Mouse (Mus musculus) spleen, embryonic (tissue): ENCODE results near the gene Des.

Source experiments
- CTCF ChIA-PET: fragments of 350-600 bp; sonication (Branson Sonifier 250); formaldehyde crosslinking; loops from one replicate; lab custom pipeline; 2022; lab: Charles Lee

Gene Des

DNA sequence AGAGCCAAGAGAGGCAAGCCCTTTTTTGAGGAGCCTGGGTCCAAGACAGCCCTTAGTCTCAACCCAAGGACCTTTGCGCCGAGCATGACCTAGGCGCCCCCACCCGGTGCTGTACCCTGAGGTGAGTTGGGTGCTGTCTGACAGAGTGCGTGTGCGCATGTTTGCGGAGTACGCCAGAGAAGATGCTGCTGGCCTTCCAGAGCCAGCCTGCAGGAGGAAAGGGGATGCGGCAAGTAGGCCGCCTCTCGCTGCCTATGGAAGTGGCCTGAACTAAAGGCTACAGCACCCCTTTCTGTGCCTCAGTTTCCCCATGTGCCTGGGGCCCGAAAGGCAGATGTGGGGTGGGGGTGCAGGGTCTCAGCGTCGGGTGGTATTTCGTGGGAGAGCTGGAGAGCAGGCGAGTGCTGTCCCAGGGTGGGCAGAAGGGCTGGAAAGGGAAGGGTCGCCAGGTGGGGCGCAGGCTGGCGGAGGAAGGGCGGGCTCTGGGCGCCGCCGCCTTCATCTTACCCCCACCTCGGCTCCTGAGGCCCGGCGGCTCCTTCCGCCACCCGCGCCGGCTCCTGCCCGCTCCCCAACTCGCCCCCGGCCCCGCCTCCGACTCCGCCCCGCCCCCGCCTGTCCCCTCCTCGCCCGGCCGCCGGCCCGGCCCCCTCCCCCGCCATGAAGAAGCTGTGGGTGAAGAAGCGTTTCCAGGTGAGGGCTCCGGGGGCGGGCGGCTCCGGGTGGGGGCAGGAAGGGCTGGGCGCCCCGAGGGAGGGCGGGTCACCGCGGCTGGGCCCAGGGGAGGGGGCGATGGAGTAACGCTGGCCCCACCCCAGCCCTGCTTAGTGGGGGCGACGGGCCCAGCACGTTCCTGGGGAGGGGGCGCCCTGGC, 21.6 kb downstream of the Des start:
- CTCF ChIA-PET = no interaction called here

DNA sequence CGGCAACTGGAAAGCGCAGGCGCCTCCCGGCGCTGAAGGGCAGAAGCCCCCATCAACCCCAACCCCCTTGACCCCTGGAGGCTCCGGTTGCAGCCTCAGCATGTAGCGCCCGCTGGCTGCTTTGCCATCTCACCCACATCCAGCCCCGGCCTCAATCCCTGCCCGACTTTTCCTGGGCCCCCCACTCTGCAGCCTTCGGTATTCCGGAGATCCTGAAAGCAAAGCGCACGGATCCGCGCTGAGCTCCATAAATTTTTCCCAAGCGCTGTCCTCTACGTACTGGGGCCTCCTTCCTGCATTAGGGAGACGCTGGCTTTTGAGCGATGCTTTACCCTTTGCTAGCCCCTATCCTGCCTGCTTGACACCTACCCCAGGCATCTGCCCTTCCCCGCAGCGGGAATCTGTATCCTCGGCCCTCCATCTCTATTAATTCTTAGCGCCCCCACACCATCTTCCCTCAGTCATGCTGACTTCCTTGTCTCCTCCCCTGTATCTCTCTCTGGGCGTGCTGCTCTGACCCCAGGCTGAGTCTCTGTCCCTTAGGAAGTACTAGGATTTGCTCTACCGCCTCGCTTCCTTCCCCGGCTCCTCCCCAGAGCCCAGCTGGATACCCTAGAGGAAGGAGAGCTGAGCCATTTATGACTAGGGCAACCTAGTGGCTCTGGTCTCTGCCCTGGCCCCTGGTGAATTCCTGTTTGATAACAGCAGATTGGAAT, 22.4 kb downstream of the Des start:
- CTCF ChIA-PET = no interaction called here

DNA sequence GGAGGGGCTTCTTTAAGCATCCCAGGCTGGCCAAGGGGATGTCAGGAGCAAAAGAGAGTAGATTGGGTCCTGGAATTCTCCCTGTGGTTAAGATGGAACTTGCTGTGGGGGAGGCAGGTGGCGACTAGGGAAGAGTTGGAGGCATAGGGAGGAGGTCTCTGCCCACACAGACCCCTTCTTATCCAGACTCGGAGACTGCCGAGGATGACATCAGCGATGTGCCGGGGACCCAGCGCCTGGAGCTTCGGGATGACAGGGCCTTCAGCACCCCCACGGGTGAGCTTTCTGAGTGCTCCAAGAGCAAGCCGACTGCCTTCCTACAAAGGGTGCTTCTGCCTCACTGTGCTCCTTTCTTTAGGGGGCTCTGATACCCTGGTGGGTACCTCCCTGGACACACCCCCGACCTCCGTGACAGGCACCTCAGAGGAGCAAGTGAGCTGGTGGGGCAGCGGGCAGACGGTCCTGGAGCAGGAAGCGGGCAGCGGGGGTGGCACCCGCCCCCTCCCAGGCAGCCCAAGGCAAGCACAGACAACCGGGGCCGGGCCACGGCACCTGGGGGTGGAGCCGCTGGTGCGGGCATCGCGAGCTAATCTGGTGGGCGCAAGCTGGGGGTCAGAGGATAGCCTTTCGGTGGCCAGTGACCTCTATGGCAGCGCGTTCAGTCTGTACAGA, 24.5 kb downstream of the Des start:
- CTCF ChIA-PET = no interaction called here

DNA sequence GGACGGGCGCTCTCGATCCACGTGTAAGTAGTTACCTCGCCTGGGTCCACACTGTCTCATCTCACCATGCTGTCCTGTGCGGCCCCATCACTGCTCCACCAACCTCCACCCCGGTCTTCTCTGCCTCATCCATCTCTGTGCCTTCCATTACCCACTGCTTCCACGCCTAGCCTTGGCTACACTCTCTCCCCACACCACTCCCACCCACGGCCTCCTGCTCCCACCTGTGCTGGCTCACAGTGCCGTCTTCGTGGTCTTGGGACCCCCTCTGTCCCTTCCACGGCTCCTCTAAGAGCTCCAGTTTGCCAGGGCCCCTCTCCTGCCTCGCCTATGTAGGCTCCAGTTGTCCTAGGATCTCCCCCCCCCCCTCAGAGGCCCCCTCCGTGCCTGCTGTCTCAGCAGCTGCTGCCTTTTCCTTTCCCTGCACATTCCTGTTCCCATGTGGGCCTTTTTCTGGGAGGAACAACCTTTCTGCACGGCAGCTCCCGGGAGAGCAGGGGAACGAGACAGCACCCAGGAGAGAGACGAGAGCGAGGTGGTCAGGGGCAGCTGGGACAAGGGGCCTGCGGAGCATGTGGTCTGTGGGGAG, 25.1 kb downstream of the Des start:
- CTCF ChIA-PET = no interaction called here

DNA sequence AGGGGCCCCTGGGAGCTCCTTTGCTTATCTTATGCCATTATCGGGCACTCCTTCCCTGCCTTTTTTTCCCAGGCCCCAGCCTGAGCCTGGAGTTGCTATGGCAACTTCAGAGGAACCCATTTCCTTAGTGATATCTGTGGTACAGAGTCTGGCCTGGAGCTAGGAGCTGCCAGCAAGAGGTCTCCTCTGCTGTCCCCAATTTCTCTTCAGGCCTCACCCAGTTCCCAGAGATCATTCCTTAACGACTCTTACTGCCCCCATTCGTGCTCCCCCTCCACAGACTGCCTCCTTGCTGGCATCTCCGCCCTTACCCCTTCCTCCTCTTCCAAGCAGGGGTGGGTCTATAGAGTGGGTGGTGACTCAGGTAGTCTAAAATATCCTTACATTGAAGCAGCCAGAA, 26.0 kb downstream of the Des start:
- CTCF ChIA-PET = no interaction called here

DNA sequence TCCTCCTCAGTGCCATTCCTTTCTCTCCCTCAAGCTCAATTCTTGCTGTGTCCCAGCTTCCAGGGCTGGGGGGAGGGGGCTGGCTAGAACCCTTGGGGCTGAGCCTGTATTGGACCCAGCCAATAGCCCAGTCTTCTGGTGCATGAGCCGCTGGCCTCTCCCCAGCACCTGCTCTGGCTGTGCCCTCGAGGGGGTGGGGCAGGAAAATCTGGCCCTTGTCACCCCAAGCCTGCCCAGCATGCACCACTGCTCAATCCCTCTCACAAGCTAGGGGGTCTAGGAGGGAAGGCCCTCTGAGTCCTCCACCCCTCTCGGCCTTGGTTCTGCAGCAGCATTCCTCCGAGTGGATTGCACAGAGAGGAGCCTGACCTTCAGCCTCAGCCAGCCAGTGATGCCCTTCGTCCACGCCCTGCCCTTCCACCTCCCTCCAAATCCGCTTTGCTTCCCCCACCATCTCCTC, 27.4 kb downstream of the Des start:
- CTCF ChIA-PET = no interaction called here

DNA sequence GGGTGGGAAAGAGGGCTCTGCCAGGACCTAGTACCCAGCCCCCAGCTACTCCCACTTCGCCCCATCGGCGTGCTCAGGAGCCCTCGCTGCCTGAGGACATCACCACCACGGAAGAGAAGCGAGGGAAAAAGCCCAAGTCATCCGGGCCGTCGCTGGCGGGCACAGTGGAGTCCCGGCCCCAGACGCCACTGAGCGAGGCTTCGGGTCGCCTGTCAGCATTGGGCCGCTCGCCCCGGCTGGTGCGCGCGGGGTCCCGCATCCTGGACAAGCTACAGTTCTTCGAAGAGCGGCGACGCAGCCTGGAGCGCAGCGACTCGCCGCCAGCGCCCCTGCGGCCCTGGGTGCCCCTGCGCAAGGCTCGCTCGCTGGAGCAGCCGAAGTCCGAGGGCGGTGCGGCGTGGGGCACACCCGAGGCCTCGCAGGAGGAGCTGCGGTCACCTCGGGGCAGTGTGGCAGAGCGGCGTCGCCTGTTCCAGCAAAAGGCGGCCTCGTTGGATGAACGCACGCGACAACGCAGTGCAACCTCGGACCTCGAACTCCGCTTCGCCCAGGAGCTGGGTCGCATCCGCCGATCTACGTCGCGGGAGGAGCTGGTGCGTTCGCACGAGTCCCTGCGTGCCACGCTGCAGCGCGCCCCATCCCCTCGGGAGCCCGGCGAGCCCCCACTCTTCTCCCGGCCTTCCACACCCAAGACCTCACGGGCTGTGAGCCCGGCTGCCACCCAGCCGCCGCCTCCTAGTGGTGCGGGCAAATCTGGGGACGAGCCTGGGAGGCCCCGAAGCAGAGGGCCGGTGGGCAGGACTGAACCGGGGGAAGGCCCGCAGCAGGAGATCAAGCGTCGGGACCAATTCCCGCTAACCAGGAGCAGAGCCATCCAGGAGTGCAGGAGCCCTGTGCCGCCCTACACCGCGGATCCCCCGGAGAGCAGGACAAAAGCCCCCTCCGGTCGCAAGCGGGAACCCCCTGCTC, 28.1 kb downstream of the Des start:
- CTCF ChIA-PET = no interaction called here

DNA sequence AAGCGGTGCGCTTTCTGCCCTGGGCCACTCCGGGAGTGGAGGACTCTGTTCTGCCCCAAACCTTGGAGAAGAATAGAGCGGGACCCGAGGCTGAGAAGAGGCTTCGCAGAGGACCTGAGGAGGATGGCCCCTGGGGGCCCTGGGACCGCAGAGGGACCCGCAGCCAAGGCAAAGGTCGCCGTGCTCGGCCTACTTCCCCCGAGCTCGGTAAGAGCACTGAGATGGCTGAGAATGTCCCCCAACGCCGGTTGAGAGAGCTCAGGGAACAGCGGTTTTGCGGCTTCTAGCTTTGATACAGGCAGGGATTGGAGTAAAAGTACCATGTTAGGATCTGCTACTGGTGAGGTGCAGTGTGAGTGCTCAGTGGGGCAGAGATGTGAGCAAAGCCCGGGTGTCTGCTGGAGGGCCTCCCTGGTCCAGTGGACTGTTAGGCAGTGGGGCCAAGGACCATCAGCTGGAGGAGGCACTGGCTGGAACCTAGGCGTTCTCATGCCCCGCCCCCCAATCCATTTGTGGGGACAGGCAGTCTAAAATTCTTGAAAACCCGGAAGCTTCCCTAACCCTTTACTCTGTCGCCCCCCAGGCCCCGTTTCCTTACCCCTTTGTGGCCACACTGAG, 28.9 kb downstream of the Des start:
- CTCF ChIA-PET = no interaction called here

DNA sequence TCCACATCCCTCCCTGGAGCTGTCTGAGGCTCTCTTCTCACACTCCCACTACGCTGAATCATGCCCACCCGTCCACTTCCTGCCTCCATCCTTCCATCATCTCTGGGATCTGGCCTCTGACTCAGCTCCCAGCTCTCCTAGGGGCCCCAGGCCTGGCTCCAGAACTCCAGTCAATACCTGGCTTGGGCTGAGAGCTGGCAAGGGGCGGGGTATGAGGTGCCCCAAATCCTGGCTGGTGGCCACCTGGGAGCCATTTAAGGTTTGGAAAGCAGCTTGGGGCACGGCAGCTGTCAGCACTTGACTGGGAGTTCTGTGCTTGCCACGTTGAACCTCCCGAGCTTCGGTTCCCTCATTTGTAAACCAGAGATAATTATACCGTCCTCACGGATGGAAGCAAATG, 33.0 kb downstream of the Des start:
- CTCF ChIA-PET = no interaction called here

DNA sequence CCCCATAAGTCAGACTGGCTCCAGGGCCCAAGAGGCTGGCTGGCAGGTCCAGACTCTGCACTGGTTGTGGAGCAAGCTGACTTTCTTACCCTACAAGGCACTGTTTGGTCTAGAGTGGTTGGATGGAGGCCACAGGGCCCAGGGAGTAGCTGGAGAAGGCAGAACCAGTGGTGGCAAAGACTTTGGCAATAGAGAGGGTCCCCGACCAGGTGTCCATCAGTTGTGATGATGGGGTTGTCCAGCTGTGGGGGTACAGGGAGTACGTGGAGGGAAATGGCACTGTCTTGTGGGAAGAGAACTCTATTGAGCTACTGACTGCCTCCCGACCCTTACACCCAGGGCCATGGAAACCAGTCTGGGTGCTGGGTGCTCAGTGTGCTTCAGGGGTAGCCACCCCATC, 33.7 kb downstream of the Des start:
- CTCF ChIA-PET = no interaction called here

DNA sequence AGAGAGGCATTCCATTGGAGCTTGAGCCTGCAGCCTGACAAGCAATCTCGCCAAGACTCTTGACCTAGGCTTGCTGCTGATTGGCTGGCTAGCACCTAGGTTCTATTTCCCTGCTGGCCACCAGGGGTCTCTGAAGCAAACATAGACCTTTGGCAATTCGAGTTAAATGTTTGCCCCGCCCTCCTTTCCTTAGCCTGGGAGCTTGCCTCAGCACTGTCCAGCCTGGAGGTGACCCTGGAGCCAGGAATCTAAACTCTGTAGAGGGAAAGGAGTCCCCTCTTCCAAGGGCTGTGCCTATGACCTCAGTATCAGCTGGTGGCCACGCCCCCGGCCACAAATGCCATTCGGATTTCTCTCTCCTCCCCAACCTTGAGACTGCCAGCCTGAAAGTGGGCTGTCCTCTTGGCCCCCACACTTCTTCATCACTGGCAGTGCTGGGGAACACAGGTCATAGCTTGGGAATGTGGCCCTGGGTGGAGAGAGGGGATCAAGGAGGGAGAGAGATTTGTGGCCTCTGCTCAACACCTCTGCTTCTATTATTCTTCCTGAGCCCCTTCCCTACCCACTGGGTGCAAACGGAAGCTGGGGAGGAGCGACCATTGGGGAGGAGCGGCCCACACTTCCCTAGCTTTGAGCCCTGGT, 38.8 kb downstream of the Des start:
- CTCF ChIA-PET = no interaction called here

DNA sequence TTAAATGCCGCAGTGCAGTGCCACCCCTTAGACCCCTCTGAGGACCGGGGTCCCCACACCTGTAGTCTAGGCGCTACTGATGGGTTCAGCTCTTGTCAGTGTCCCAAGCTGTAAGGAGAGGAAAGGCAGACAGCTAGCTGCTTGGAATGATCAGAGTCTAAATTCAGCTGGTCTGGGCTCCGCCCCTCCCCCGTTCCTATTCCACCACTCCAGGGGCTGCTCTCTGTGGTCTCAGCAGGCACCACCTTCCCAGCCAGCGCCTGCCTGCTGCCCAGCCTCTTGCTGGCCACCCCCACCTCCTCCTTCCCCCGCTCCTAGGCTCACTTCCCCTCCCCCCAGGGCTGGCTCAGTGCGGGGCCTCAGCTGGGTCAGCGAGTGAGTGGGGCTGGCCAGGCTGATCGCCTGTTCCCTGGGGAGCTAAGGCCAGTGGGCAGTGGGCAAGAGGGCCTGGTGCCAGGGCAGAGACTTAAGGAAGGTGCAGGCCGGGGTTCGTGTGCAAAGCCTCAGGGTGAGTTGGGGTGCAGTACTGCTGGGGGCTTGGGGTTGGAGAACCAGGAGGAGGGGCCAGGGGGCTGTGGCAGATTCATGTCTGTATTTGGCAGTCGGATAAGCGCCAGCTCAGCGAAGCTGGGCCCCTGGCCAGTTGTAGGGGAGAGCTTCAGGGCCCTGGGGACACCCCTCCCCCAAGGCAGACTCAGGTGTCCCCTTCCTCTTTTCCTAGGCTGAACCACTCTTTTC, 39.8 kb downstream of the Des start:
- CTCF ChIA-PET = no interaction called here

DNA sequence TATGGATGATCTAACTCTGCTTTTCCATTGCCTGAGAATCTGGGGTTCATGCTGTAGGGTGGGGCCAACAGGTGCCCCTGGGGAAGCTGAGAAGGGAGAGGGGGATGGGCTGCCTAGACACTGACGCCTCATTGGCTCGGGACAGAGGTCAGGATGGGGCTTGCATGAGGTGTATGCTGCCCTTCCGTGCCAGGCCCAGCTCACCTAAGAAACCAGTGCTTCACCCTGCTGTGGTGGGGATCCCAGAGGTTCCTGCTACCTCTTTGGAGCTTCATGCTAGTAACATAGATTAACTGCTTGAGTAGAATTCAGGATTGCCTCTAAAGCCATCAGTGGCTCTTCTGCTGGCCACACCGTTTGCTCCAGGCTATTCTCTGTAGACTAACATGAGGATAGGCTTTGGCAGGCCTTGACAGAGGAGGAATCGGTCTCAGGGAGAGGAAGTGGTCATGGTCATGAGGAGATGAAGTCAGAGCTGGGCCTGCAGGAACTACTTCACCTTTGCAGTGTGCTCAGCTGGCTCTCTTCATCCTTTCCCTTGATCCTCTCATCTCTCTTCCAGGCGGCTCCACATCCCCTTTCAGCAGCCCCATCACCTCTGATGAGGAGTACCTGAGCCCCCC, 40.5 kb downstream of the Des start:
- CTCF ChIA-PET = no interaction called here

DNA sequence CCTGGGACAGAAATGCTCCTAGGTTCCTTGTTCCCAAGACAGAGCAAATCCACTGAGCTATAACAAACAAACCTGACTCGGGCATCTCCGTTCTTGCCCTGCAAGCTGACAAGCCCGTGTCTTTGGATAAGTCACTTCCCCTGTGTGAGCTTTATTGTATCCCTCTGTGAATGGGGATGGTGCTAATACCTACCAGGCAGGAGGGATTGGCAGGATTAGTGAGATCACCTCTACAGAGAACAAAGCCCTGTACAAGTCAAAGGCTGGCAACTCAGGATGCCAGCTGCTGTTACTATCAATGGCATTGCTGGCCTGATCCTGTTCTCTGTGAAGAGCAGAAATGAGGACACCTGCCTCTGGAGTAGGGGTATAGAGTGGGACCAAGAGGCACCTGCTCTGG, 45.4 kb downstream of the Des start:
- CTCF ChIA-PET = no interaction called here

DNA sequence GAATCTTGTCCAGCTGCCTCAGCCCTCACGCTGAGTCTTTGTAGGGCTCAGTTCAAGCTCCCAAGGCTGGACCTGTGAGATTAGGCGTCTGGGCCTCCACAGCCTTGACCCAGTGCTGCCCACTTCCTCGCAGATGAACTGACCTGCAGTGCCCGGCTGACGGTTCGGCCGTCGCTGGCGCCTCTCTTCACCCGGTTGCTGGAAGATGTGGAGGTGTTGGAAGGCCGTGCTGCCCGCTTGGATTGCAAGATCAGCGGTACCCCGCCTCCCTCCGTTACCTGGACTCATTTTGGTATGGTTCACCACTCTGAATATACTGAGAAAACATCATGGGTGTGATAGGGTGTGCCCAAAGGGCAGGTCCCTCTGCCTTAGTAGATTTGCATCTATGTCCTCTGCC, 46.0 kb downstream of the Des start:
- CTCF ChIA-PET = no interaction called here

DNA sequence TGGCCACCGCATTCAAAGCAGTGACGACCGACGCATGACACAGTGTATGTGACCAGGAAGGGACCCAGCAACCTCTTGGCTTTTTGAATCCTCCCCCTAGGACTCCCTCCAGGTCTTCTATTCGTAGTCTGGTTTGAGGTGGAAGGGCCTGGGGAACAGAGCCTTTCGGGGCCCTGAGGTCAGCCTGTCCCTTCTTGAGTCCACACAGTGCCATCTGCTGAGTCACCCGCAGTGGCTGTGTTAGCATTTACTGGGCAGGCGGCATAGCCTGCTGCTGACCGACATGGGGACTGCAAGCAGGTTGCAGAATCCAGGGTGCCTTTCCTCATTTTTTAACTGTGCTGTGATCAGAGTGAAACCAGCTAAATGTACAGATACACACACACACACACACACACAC, 46.9 kb downstream of the Des start:
- CTCF ChIA-PET = no interaction called here

DNA sequence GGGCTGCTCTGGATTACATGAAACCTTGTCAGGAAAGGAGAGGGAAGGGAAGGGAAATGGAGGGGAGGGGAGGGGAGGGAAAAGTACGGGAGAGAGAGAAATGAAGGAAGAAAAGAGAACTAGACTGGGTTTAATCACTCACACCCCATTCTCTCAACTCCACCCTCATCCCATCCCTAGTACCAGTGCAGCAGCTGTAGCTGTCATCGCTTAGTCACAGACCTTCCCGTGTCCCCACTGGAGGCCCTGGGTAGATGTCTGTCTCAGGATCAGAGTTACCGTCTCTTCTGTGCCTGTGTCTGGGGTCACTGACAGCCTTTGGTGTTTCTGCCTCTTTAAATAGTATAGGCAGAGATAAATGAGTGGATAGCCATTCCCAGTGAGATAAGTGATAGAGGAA, 48.1 kb downstream of the Des start:
- CTCF ChIA-PET = interaction anchor here (0.6 kb wide), 1 partner anchor 35 kb away, joined by 3 read pairs; no protein-coding TSS in a partner anchor

DNA sequence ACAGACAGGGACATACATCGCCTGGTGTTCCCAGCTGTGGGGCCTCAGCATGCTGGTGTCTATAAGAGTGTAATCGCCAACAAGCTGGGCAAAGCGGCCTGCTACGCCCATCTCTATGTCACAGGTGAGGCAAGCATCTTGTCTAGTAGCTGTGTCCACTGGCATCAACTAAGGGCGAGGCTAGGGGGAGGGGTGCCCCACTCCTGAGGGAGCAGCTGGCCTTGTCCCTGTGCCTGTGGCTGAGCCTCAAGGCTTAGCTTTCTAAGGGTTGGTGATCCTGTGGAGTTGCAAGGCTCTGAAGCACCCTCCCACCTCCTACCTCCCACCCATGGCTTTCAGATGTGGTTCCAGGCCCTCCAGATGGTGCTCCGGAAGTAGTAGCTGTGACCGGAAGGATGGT, 49.8 kb downstream of the Des start:
- CTCF ChIA-PET = interaction anchor here (1.0 kb wide), 1 partner anchor 184 kb away, joined by 4 read pairs; no protein-coding TSS in a partner anchor

DNA sequence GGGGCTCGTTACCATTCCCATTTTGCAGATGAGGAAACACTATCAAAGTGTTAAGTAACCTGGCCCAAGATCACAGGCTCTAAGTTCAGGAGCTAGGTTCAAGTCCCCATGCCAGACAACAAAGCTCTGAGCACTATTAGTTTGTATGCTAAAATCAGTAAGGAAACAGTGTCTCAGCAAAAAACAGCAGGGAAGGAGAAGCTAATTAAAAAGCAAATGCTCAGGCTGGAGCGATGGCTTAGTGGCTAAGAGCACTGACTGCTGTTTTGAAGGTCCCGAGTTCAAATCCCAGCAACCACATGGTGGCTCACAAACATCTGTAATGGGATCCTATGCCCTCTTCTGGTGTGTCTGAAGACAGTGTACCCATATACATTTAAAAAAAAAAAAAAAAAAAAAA, 52.1 kb downstream of the Des start:
- CTCF ChIA-PET = no interaction called here
